Mouse (Mus musculus) heart, adult 2 months (tissue): ENCODE data around the gene Fam76b.

Source experiments
- CTCF ChIP-seq: fragments of 200-600 bp; IDR thresholded peaks from 2 replicates; pipeline ENCODE4 v1.8.1; 2022; ENCODE audit warnings: antibody characterized with exemption, mild to moderate bottlenecking, moderate library complexity
- POLR2A ChIP-seq: fragments of 200-500 bp; IDR thresholded peaks from 2 replicates; pipeline ENCODE4 v1.6.1; 2011; ENCODE audit warnings: mild to moderate bottlenecking, low read depth, low read length, control low read depth; ENCODE audit not compliant: insufficient read depth

GRCm38 (mm10) chr9:13890171-13890570, 62.7 kb downstream of the Fam76b start:
- no peak for TF ChIP-seq POLR2A
- no peak for TF ChIP-seq CTCF
